Mouse (Mus musculus) brain, embryonic 14.5 days (tissue): Measurements from ENCODE around the gene Tmtc4.

ENCODE experiments used
- CTCF ChIP-seq: fragments of 200-500 bp; IDR thresholded peaks from 2 replicates; pipeline ENCODE4 v1.5.1; 2012; ENCODE audit warnings: inconsistent platforms, mild to moderate bottlenecking, moderate library complexity, borderline replicate concordance; ENCODE audit not compliant: insufficient read depth, insufficient read length; ENCODE audit errors: extremely low read depth
- POLR2A ChIP-seq: fragments of 200-500 bp; IDR thresholded peaks from 2 replicates; pipeline ENCODE4 v1.6.1; 2012; ENCODE audit warnings: mild to moderate bottlenecking, inconsistent platforms, borderline replicate concordance; ENCODE audit not compliant: poor library complexity, insufficient read depth, insufficient read length, severe bottlenecking; ENCODE audit errors: extremely low read depth

GRCm38 (mm10) chr14:122978871-122979270 lies 5.0 kb downstream of the Tmtc4 start:
- TF ChIP-seq CTCF: no peak
- no peak for TF ChIP-seq POLR2A
